Mouse (Mus musculus): ENCODE data around the gene Piwil4. TPM values are rescaled to one million over a fixed set of nuclear protein-coding genes. Genes with fewer than 3 reads are reported as not detected.
"Not testable (repeated sequence)": the region's sequence is repeated elsewhere in the genome, so short reads cannot be mapped to it uniquely, and the experiment has no call there.

Piwil4 gene
- polyA plus RNA-seq, 1 experiment from 2014 or later, result 0.07 TPM

GRCm38 (mm10) chr9:14700795-14701194, 39.7 kb downstream of the Piwil4 start:
- H3K27me3 ChIP-seq (ENCODE audit: control insufficient read depth, insufficient read depth, low read length); H3K36me3 ChIP-seq (ENCODE audit: control insufficient read depth, insufficient read depth, low read length); H3K4me2 ChIP-seq (ENCODE audit: low read length); H3K9ac ChIP-seq (ENCODE audit: low read length); H3K9me3 ChIP-seq (ENCODE audit: control insufficient read depth, low read length); H3K4me3 ChIP-seq (ENCODE audit: control insufficient read depth in 1 of 2, insufficient read depth in 1 of 2, low read depth in 1 of 2, low read length in 2 of 2); H3K27ac ChIP-seq (replicated peaks in 1 of 2; ENCODE audit: control insufficient read depth in 1 of 2, insufficient read depth in 1 of 2, low read depth in 2 of 2, low read length in 2 of 2); H3K4me1 ChIP-seq (ENCODE audit: control insufficient read depth in 2 of 2, insufficient read depth in 2 of 2, low read length in 2 of 2); ATAC-seq (ENCODE audit: insufficient number of reproducible peaks, insufficient read depth, low FRiP score, low read depth): not testable (repeated sequence)
- 78% methylated on average over 1 of the region's 1 CpGs for WGBS

- Histone ChIP-seq H3K27ac (replicated peaks in 1 of 2; ENCODE audit: control insufficient read depth in 1 of 2, insufficient read depth in 1 of 2, low read depth in 2 of 2, low read length in 2 of 2) (no peak overlapping the region), H3K36me3 (ENCODE audit: control insufficient read depth, insufficient read depth, low read length) (no peaks in the 10 kb centered on the region), H3K4me1 (ENCODE audit: control insufficient read depth in 2 of 2, insufficient read depth in 2 of 2, low read length in 2 of 2) (no peaks in the 10 kb centered on the region), H3K4me2 (ENCODE audit: low read length) (no peak overlapping the region), H3K27me3 (ENCODE audit: control insufficient read depth, insufficient read depth, low read length) (no peaks in the 10 kb centered on the region), H3K4me3 (ENCODE audit: control insufficient read depth in 1 of 2, insufficient read depth in 1 of 2, low read depth in 1 of 2, low read length in 2 of 2) (no peak overlapping the region), H3K9ac (ENCODE audit: low read length) (no peak overlapping the region), H3K9me3 (ENCODE audit: control insufficient read depth, low read length) (no peaks in the 10 kb centered on the region)
- WGBS, result 43% methylated on average over 7 of the region's 7 CpGs
- ATAC-seq (ENCODE audit: insufficient number of reproducible peaks, insufficient read depth, low FRiP score, low read depth), result no peak
Observed at GRCm38 (mm10) chr9:14699288-14699640, 41.3 kb downstream of the Piwil4 start.

GRCm38 (mm10) chr9:14698582-14699287, 41.8 kb downstream of the Piwil4 start:
- Histone ChIP-seq H3K9ac (ENCODE audit: low read length) (no peak overlapping the region), H3K4me2 (ENCODE audit: low read length) (no peak overlapping the region), H3K27me3 (ENCODE audit: control insufficient read depth, insufficient read depth, low read length) (no peaks in the 10 kb centered on the region), H3K27ac (replicated peaks in 1 of 2; ENCODE audit: control insufficient read depth in 1 of 2, insufficient read depth in 1 of 2, low read depth in 2 of 2, low read length in 2 of 2) (no peak overlapping the region), H3K9me3 (ENCODE audit: control insufficient read depth, low read length) (no peaks in the 10 kb centered on the region), H3K4me1 (ENCODE audit: control insufficient read depth in 2 of 2, insufficient read depth in 2 of 2, low read length in 2 of 2) (no peaks in the 10 kb centered on the region), H3K36me3 (ENCODE audit: control insufficient read depth, insufficient read depth, low read length) (no peaks in the 10 kb centered on the region), H3K4me3 (ENCODE audit: control insufficient read depth in 1 of 2, insufficient read depth in 1 of 2, low read depth in 1 of 2, low read length in 2 of 2) (no peak overlapping the region)
- ATAC-seq (ENCODE audit: insufficient number of reproducible peaks, insufficient read depth, low FRiP score, low read depth), result peak; percentile 82
- WGBS, result 44% methylated on average over 12 of the region's 12 CpGs

- Histone ChIP-seq H3K9ac (ENCODE audit: low read length) (no peak overlapping the region), H3K9me3 (ENCODE audit: control insufficient read depth, low read length) (no peaks in the 10 kb centered on the region), H3K4me1 (ENCODE audit: control insufficient read depth in 2 of 2, insufficient read depth in 2 of 2, low read length in 2 of 2) (no peaks in the 10 kb centered on the region), H3K27ac (replicated peaks in 1 of 2; ENCODE audit: control insufficient read depth in 1 of 2, insufficient read depth in 1 of 2, low read depth in 2 of 2, low read length in 2 of 2) (no peak overlapping the region), H3K36me3 (ENCODE audit: control insufficient read depth, insufficient read depth, low read length) (no peaks in the 10 kb centered on the region), H3K4me2 (ENCODE audit: low read length) (no peak overlapping the region), H3K27me3 (ENCODE audit: control insufficient read depth, insufficient read depth, low read length) (no peaks in the 10 kb centered on the region), H3K4me3 (ENCODE audit: control insufficient read depth in 1 of 2, insufficient read depth in 1 of 2, low read depth in 1 of 2, low read length in 2 of 2) (no peak overlapping the region)
- WGBS, result 66% methylated on average over 4 of the region's 4 CpGs
- no peak for ATAC-seq (ENCODE audit: insufficient number of reproducible peaks, insufficient read depth, low FRiP score, low read depth)
Observed at GRCm38 (mm10) chr9:14697903-14698302, 42.6 kb downstream of the Piwil4 start.

- Histone ChIP-seq H3K27ac (replicated peaks in 1 of 2; ENCODE audit: control insufficient read depth in 1 of 2, insufficient read depth in 1 of 2, low read depth in 2 of 2, low read length in 2 of 2) (peak overlapping the region; percentile 72 to 79), H3K4me3 (ENCODE audit: control insufficient read depth in 1 of 2, insufficient read depth in 1 of 2, low read depth in 1 of 2, low read length in 2 of 2) (no peak overlapping the region), H3K4me2 (ENCODE audit: low read length) (peak overlapping the region; percentile 44), H3K36me3 (ENCODE audit: control insufficient read depth, insufficient read depth, low read length) (no peaks in the 10 kb centered on the region), H3K9me3 (ENCODE audit: control insufficient read depth, low read length) (no peaks in the 10 kb centered on the region), H3K27me3 (ENCODE audit: control insufficient read depth, insufficient read depth, low read length) (no peaks in the 10 kb centered on the region), H3K9ac (ENCODE audit: low read length) (peak overlapping the region; percentile 41; the same call in 1 of the 2 replicates), H3K4me1 (ENCODE audit: control insufficient read depth in 2 of 2, insufficient read depth in 2 of 2, low read length in 2 of 2) (peaks cover 13 to 16% of the 10 kb centered on the region in 2 experiments)
- peak; percentile 78 for ATAC-seq (ENCODE audit: insufficient number of reproducible peaks, insufficient read depth, low FRiP score, low read depth)
- WGBS, result 8% methylated on average over 12 of the region's 12 CpGs
Observed at GRCm38 (mm10) chr9:14689376-14690108, 51.0 kb downstream of the Piwil4 start.

- 53% methylated on average over 4 of the region's 4 CpGs for WGBS
- no peaks in the 10 kb centered on the region for H3K36me3 ChIP-seq (ENCODE audit: control insufficient read depth, insufficient read depth, low read length)
- no peaks in the 10 kb centered on the region for H3K9me3 ChIP-seq (ENCODE audit: control insufficient read depth, low read length)
- no peak overlapping the region for H3K9ac ChIP-seq (ENCODE audit: low read length)
- no peak for ATAC-seq (ENCODE audit: insufficient number of reproducible peaks, insufficient read depth, low FRiP score, low read depth)
- no peak overlapping the region for H3K4me3 ChIP-seq (ENCODE audit: control insufficient read depth in 1 of 2, insufficient read depth in 1 of 2, low read depth in 1 of 2, low read length in 2 of 2)
- H3K4me2 ChIP-seq (ENCODE audit: low read length), result no peak overlapping the region
- H3K27ac ChIP-seq (replicated peaks in 1 of 2; ENCODE audit: control insufficient read depth in 1 of 2, insufficient read depth in 1 of 2, low read depth in 2 of 2, low read length in 2 of 2), result no peak overlapping the region
- peaks cover 13 to 19% of the 10 kb centered on the region in 2 experiments for H3K4me1 ChIP-seq (ENCODE audit: control insufficient read depth in 2 of 2, insufficient read depth in 2 of 2, low read length in 2 of 2)
- no peaks in the 10 kb centered on the region for H3K27me3 ChIP-seq (ENCODE audit: control insufficient read depth, insufficient read depth, low read length)
Observed at GRCm38 (mm10) chr9:14684363-14684762, 56.2 kb downstream of the Piwil4 start.

GRCm38 (mm10) chr9:14682741-14683140, 57.8 kb downstream of the Piwil4 start:
- Histone ChIP-seq H3K27me3 (ENCODE audit: control insufficient read depth, insufficient read depth, low read length) (no peaks in the 10 kb centered on the region), H3K36me3 (ENCODE audit: control insufficient read depth, insufficient read depth, low read length) (no peaks in the 10 kb centered on the region), H3K4me3 (ENCODE audit: control insufficient read depth in 1 of 2, insufficient read depth in 1 of 2, low read depth in 1 of 2, low read length in 2 of 2) (no peak overlapping the region), H3K9me3 (ENCODE audit: control insufficient read depth, low read length) (no peaks in the 10 kb centered on the region), H3K4me2 (ENCODE audit: low read length) (no peak overlapping the region), H3K9ac (ENCODE audit: low read length) (no peak overlapping the region), H3K27ac (replicated peaks in 1 of 2; ENCODE audit: control insufficient read depth in 1 of 2, insufficient read depth in 1 of 2, low read depth in 2 of 2, low read length in 2 of 2) (no peak overlapping the region), H3K4me1 (ENCODE audit: control insufficient read depth in 2 of 2, insufficient read depth in 2 of 2, low read length in 2 of 2) (peaks cover 6 to 9% of the 10 kb centered on the region in 2 experiments)
- no peak for ATAC-seq (ENCODE audit: insufficient number of reproducible peaks, insufficient read depth, low FRiP score, low read depth)
